Mouse (Mus musculus) kidney, adult 2 months (tissue): ENCODE results near the gene Slc39a13.

Experiments used
- CTCF ChIP-seq: fragments of 200-500 bp; conservative IDR thresholded peaks from 2 replicates; pipeline ENCODE4 v1.5.1; 2011; ENCODE audit warnings: low read depth, mild to moderate bottlenecking, control low read depth, low read length, moderate library complexity, mixed read lengths; ENCODE audit not compliant: insufficient read depth, insufficient read length
- POLR2A ChIP-seq: fragments of 200-500 bp; IDR thresholded peaks from one replicate; pipeline ENCODE4 v1.6.1; 2011; ENCODE audit warnings: low read depth, low read length, control low read depth

GRCm38 (mm10) chr2:91114781-91115577 lies 44.8 kb upstream of the Slc39a13 start:
- peak; percentile 100 for TF ChIP-seq CTCF
- TF ChIP-seq POLR2A, result no peak
